Mouse (Mus musculus): ENCODE measurements around the gene Otub1.

- TF ChIP-seq ZNF384 (IDR thresholded peaks at IDR 0.05; ENCODE audit: low read depth, low read length) (no peak), MAFK (IDR thresholded peaks at IDR 0.05; ENCODE audit: insufficient read depth, low read depth, low read length) (no peak), ZC3H11A (IDR thresholded peaks at IDR 0.05; ENCODE audit: borderline replicate concordance, low read depth, low read length) (no peak), HCFC1 (IDR thresholded peaks at IDR 0.05; ENCODE audit: borderline replicate concordance, insufficient read depth, low read length) (no peak)
Measured at GRCm38 (mm10) chr19:7185715-7186291, 20.3 kb downstream of the Otub1 start.
